Mouse (Mus musculus) limb, embryonic 12.5 days (tissue): ENCODE data around the gene Tmem88. TPM values are rescaled to one million over a fixed set of nuclear protein-coding genes. Genes with fewer than 3 reads are reported as not detected.

Source experiments
- ATAC-seq: fragments of 200-750 bp; cut with Nextera tagmentation; 2 replicates; pipeline ENCODE4 v1.8.0; 2017; ENCODE audit warnings: low read depth, moderate TSS enrichment; ENCODE audit not compliant: insufficient number of reproducible peaks, insufficient read depth, low FRiP score, low TSS enrichment
- H3K27ac ChIP-seq: fragments of 300-500 bp; sonication (generic); 2 replicates; pipeline ENCODE4 v1.5.1; 2016; ENCODE audit warnings: mild to moderate bottlenecking, moderate library complexity
- H3K27me3 ChIP-seq: fragments of 300-500 bp; sonication (generic); 2 replicates; pipeline ENCODE4 v1.6.1; 2016; ENCODE audit warnings: mild to moderate bottlenecking, moderate library complexity
- H3K36me3 ChIP-seq: fragments of 300-500 bp; sonication (generic); 2 replicates; pipeline ENCODE4 v1.6.1; 2016; ENCODE audit warnings: mild to moderate bottlenecking, moderate library complexity
- H3K4me1 ChIP-seq: fragments of 300-500 bp; sonication (generic); replicated peaks from 2 replicates; pipeline ENCODE4 v1.6.1; 2016
- H3K4me2 ChIP-seq: fragments of 300-500 bp; sonication (generic); 2 replicates; pipeline ENCODE4 v1.6.1; 2016; ENCODE audit warnings: mild to moderate bottlenecking, moderate library complexity
- H3K4me3 ChIP-seq: fragments of 300-500 bp; sonication (generic); replicated peaks from 2 replicates; pipeline ENCODE4 v1.5.1; 2016; ENCODE audit warnings: mild to moderate bottlenecking
- H3K9ac ChIP-seq: fragments of 300-500 bp; sonication (generic); replicated peaks from 2 replicates; pipeline ENCODE4 v1.6.1; 2016; ENCODE audit warnings: mild to moderate bottlenecking, moderate library complexity
- H3K9me3 ChIP-seq: fragments of 300-500 bp; sonication (generic); 2 replicates; pipeline ENCODE4 v1.6.1; 2016; ENCODE audit warnings: mild to moderate bottlenecking, moderate library complexity
- WGBS: fragments of 180-500 bp; shearing (Covaris S2); methylation state at CpG from one replicate; pipeline ENCODE4 v1.1.7; 2016; 5-methylcytosine and 5-hydroxymethylcytosine counted together
- polyA plus RNA-seq: library from polyadenylated mRNA; unstranded; fragments of >200 nt; fragmentation: Nextera tagmentation; extraction: Ambion mirVana; gene quantifications from 2 replicates; pipeline ENCODE4 v1.2.1, GENCODE M21; 2016

Tmem88 gene
- polyA plus RNA-seq, 1 experiment from 2014 or later, result 25.4 TPM

- H3K4me2 ChIP-seq, result peak overlapping the region; percentile 99
- H3K4me3 ChIP-seq, result peak overlapping the region; percentile 79
- WGBS, result under 1% methylated on average over 33 of the region's 46 CpGs
- ATAC-seq, result peak; percentile 32
- H3K27me3 ChIP-seq, result no peaks in the 10 kb centered on the region
- H3K9ac ChIP-seq, result peak overlapping the region; percentile 82
- H3K9me3 ChIP-seq, result no peaks in the 10 kb centered on the region
- H3K36me3 ChIP-seq, result peaks cover 58% of the 10 kb centered on the region
- peaks cover 46% of the 10 kb centered on the region for H3K4me1 ChIP-seq
- H3K27ac ChIP-seq, result peak overlapping the region; percentile 97
These were observed 11.5 kb upstream of the Tmem88 start for GRCm38 (mm10) chr11:69409378-69410044.

GRCm38 (mm10) chr11:69408541-69409377 is 10.7 kb upstream of the Tmem88 start:
- Histone ChIP-seq H3K27me3 (no peaks in the 10 kb centered on the region), H3K4me2 (peak overlapping the region; percentile 99), H3K27ac (peak overlapping the region; percentile 97), H3K4me3 (peak overlapping the region; percentile 79), H3K4me1 (peaks cover 38% of the 10 kb centered on the region), H3K36me3 (peaks cover 66% of the 10 kb centered on the region), H3K9ac (peak overlapping the region; percentile 82), H3K9me3 (no peaks in the 10 kb centered on the region)
- peak; percentile 33 for ATAC-seq
- WGBS, result under 1% methylated on average over 33 of the region's 33 CpGs

- Histone ChIP-seq H3K4me1 (peaks cover 27% of the 10 kb centered on the region), H3K36me3 (peaks cover 67% of the 10 kb centered on the region), H3K9me3 (no peaks in the 10 kb centered on the region), H3K9ac (no peak overlapping the region), H3K4me3 (peak overlapping the region; percentile 79), H3K27ac (no peak overlapping the region), H3K27me3 (no peaks in the 10 kb centered on the region), H3K4me2 (peak overlapping the region; percentile 99; the same call in 1 of the 2 replicates)
- ATAC-seq, result no peak
- WGBS, result 91% methylated on average over 4 of the region's 4 CpGs
These were observed 9.6 kb upstream of the Tmem88 start for GRCm38 (mm10) chr11:69407724-69408004.

GRCm38 (mm10) chr11:69406867-69407723 is 9.1 kb upstream of the Tmem88 start:
- Histone ChIP-seq H3K27me3 (no peaks in the 10 kb centered on the region), H3K4me3 (no peak overlapping the region), H3K9me3 (no peaks in the 10 kb centered on the region), H3K4me2 (no peak overlapping the region), H3K27ac (no peak overlapping the region), H3K4me1 (peaks cover 22% of the 10 kb centered on the region), H3K36me3 (peaks cover 68% of the 10 kb centered on the region), H3K9ac (no peak overlapping the region)
- ATAC-seq, result no peak
- 86% methylated on average over 16 of the region's 16 CpGs for WGBS

- no peaks in the 10 kb centered on the region for H3K9me3 ChIP-seq
- H3K4me3 ChIP-seq, result no peak overlapping the region
- H3K27ac ChIP-seq, result no peak overlapping the region
- H3K4me2 ChIP-seq, result no peak overlapping the region
- peaks cover 70% of the 10 kb centered on the region for H3K36me3 ChIP-seq
- no peak overlapping the region for H3K9ac ChIP-seq
- no peak for ATAC-seq
- no peaks in the 10 kb centered on the region for H3K27me3 ChIP-seq
- peaks cover 23% of the 10 kb centered on the region for H3K4me1 ChIP-seq
- 88% methylated on average over 19 of the region's 19 CpGs for WGBS
These were observed 8.2 kb upstream of the Tmem88 start for GRCm38 (mm10) chr11:69406282-69406681.

GRCm38 (mm10) chr11:69405397-69406200 is 7.6 kb upstream of the Tmem88 start:
- no peak for ATAC-seq
- no peak overlapping the region for H3K9ac ChIP-seq
- peaks cover 26% of the 10 kb centered on the region for H3K4me1 ChIP-seq
- WGBS, result 90% methylated on average over 24 of the region's 24 CpGs
- no peak overlapping the region for H3K27ac ChIP-seq
- H3K4me3 ChIP-seq, result no peak overlapping the region
- H3K9me3 ChIP-seq, result no peaks in the 10 kb centered on the region
- no peak overlapping the region for H3K4me2 ChIP-seq
- H3K27me3 ChIP-seq, result no peaks in the 10 kb centered on the region
- peaks cover 77% of the 10 kb centered on the region for H3K36me3 ChIP-seq

GRCm38 (mm10) chr11:69404595-69405396 is 6.8 kb upstream of the Tmem88 start:
- Histone ChIP-seq H3K4me1 (peaks cover 34% of the 10 kb centered on the region), H3K36me3 (peaks cover 85% of the 10 kb centered on the region), H3K4me3 (no peak overlapping the region), H3K4me2 (no peak overlapping the region), H3K27ac (no peak overlapping the region), H3K9ac (no peak overlapping the region), H3K27me3 (peaks cover 5% of the 10 kb centered on the region), H3K9me3 (no peaks in the 10 kb centered on the region)
- WGBS, result 90% methylated on average over 24 of the region's 24 CpGs
- no peak for ATAC-seq

GRCm38 (mm10) chr11:69403691-69404594 is 5.9 kb upstream of the Tmem88 start:
- WGBS, result 92% methylated on average over 35 of the region's 38 CpGs

DNA sequence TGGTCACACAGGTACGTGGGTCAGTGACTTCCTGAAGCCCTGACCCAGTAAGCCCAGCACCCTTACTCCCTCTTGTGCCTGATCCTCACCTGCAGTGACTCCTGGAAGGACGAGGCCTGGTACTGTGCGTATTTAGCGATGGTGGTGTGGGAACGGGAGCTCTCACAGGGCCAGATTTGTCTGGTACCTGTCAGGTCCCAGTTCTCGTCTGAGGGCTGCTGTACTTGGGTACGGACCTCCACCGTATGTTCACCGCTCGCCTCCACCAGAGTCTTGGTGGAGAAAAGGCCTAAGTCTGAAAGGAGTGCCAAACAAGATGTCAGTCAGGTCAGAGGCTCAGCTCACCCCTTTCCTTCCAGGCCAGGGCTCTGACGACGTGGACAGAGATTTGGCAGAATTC is 4.0 kb upstream of the Tmem88 start:
- no peak overlapping the region for H3K27ac ChIP-seq
- H3K9me3 ChIP-seq, result no peaks in the 10 kb centered on the region
- H3K27me3 ChIP-seq, result peaks cover 8% of the 10 kb centered on the region
- H3K4me2 ChIP-seq, result no peak overlapping the region
- H3K36me3 ChIP-seq, result peaks cover 85% of the 10 kb centered on the region
- H3K4me1 ChIP-seq, result peaks cover 44% of the 10 kb centered on the region
- no peak for ATAC-seq
- WGBS, result 87% methylated on average over 12 of the region's 12 CpGs
- no peak overlapping the region for H3K9ac ChIP-seq
- no peak overlapping the region for H3K4me3 ChIP-seq

More at GRCm38 (mm10) chr11:69403691-69404594, 5.9 kb upstream of the Tmem88 start:
- H3K27me3 ChIP-seq, result peaks cover 8% of the 10 kb centered on the region
- no peak overlapping the region for H3K27ac ChIP-seq
- H3K9ac ChIP-seq, result no peak overlapping the region; the same call in 1 of the 2 replicates
- no peak overlapping the region for H3K4me2 ChIP-seq
- H3K9me3 ChIP-seq, result no peaks in the 10 kb centered on the region
- peaks cover 37% of the 10 kb centered on the region for H3K4me1 ChIP-seq
- H3K4me3 ChIP-seq, result no peak overlapping the region
- ATAC-seq, result no peak
- H3K36me3 ChIP-seq, result peaks cover 92% of the 10 kb centered on the region
